Mouse (Mus musculus): ENCODE results near the gene Gm20777.
"Not testable (repeated sequence)": the region's sequence is repeated elsewhere in the genome, so short reads cannot be mapped to it uniquely, and the experiment has no call there.

GRCm38 (mm10) chrY:10706686-10707085 lies 45.6 kb downstream of the Gm20777 start:
- not testable (repeated sequence) for TF ChIP-seq CTCF (IDR thresholded peaks at IDR 0.05; ENCODE audit: low read depth, low read length); POLR2AphosphoS5 (IDR thresholded peaks at IDR 0.05; ENCODE audit: insufficient replicate concordance, low read depth, low read length); GATA1 (IDR thresholded peaks at IDR 0.05; ENCODE audit: borderline replicate concordance, low read length)
